In genomic region chr5:118265366-118265765, GRCm38 (mm10) we compare ENCODE assay signal across 17 mouse cellular contexts.
"Had no signal": no experiment of that assay in that cellular context is flagged by ENCODE, and none has a peak within 500 bp of the region (broad histone marks: within the 10 kb centered on the region; RNA-seq: fewer than 3 reads in every experiment).

No protein-coding gene starts in this region.

- H3K27ac ChIP-seq: liver, embryonic 14.5 days; lung, embryonic 15.5 days; macrophage; midbrain, embryonic 12.5 days; midbrain, embryonic 15.5 days; neural tube, embryonic 12.5 days; stomach, embryonic 15.5 days; stomach, postnatal 0 days had no signal

- H3K9me3 ChIP-seq: lung, embryonic 15.5 days; megakaryocyte, embryonic 14.5 days; midbrain, embryonic 12.5 days; midbrain, embryonic 15.5 days; neural tube, embryonic 12.5 days; stomach, embryonic 15.5 days had no signal

- H3K9ac ChIP-seq: liver, embryonic 14.5 days; lung, embryonic 15.5 days; midbrain, embryonic 12.5 days; midbrain, embryonic 15.5 days; neural tube, embryonic 12.5 days; stomach, embryonic 15.5 days had no signal

- H3K4me2 ChIP-seq: lung, embryonic 15.5 days; midbrain, embryonic 12.5 days; midbrain, embryonic 15.5 days; neural tube, embryonic 12.5 days; stomach, embryonic 15.5 days had no signal

- DNase-seq: lung, adult 2 months; lung, postnatal 14 days; lung, postnatal 36 days; right cerebral cortex, postnatal 14 days; thymus, adult 2 months; thymus, postnatal 25 days; thymus, postnatal 4 days had no signal

- H3K4me3 ChIP-seq: lung, embryonic 15.5 days; megakaryocyte, embryonic 14.5 days; midbrain, embryonic 12.5 days; midbrain, embryonic 15.5 days; neural tube, embryonic 12.5 days; stomach, embryonic 15.5 days had no signal

- H3K27me3 ChIP-seq: neural tube, embryonic 12.5 days; stomach, embryonic 15.5 days had no signal

- ATAC-seq: lung, postnatal 0 days; midbrain, embryonic 15.5 days had no signal
